Mouse (Mus musculus) CD4-positive, CD25-positive, alpha-beta regulatory T cell, adult 4 months (primary cell): Measurements from ENCODE around the gene Plekhg3. TPM values are rescaled to one million over a fixed set of nuclear protein-coding genes. Genes with fewer than 3 reads are reported as not detected.

ENCODE experiments used
- polyA plus RNA-seq, 2 experiments: library from polyadenylated mRNA; unstranded; fragments of 100-300 nt; shearing (Covaris generic); gene quantifications; one replicate each; pipeline ENCODE4 v1.2.1; 2017

Gene Plekhg3
- polyA plus RNA-seq, 2 experiments from 2014 or later, result 0.91 to 2.2 TPM

Other genes starting within 250 kb of the Plekhg3 start
- 1 to 10 TPM; 3.3 to 3.8 TPM for gene Akap5, start 206.0 kb upstream of the Plekhg3 start, polyA plus RNA-seq
- 10 to 100 TPM; 12.7 to 13.8 TPM for gene Zbtb25, start 161.3 kb upstream of the Plekhg3 start, polyA plus RNA-seq
- 10 to 100 TPM; 21.2 to 22.4 TPM for gene Zbtb1, start 160.6 kb upstream of the Plekhg3 start, polyA plus RNA-seq
- gene Hspa2, start 126.7 kb upstream of the Plekhg3 start, polyA plus RNA-seq, result 1 to 10 TPM; 3.8 to 6.2 TPM
- gene Ppp1r36, start 113.4 kb upstream of the Plekhg3 start, polyA plus RNA-seq, result not detected
- gene Sptb, start 179.7 kb downstream of the Plekhg3 start, polyA plus RNA-seq, result under 1 TPM; 0.23 to 0.44 TPM
- gene Churc1, start 234.6 kb downstream of the Plekhg3 start, polyA plus RNA-seq, result 100 to 1,000 TPM; 129 to 145 TPM
- gene Fntb, start 234.7 kb downstream of the Plekhg3 start, polyA plus RNA-seq, result 10 to 100 TPM; 28.8 to 30.3 TPM